Mouse (Mus musculus) heart, adult 2 months (tissue): ENCODE measurements around the gene Klrb1c.
A peak's percentile ranks its signal among the peaks of the same experiment; 100 is the strongest.

Source experiments
- CTCF ChIP-seq: fragments of 200-600 bp; IDR thresholded peaks from 2 replicates; pipeline ENCODE4 v1.8.1; 2022; ENCODE audit warnings: antibody characterized with exemption, mild to moderate bottlenecking, moderate library complexity
- POLR2A ChIP-seq: fragments of 200-500 bp; IDR thresholded peaks from 2 replicates; pipeline ENCODE4 v1.6.1; 2011; ENCODE audit warnings: mild to moderate bottlenecking, low read depth, low read length, control low read depth; ENCODE audit not compliant: insufficient read depth

DNA sequence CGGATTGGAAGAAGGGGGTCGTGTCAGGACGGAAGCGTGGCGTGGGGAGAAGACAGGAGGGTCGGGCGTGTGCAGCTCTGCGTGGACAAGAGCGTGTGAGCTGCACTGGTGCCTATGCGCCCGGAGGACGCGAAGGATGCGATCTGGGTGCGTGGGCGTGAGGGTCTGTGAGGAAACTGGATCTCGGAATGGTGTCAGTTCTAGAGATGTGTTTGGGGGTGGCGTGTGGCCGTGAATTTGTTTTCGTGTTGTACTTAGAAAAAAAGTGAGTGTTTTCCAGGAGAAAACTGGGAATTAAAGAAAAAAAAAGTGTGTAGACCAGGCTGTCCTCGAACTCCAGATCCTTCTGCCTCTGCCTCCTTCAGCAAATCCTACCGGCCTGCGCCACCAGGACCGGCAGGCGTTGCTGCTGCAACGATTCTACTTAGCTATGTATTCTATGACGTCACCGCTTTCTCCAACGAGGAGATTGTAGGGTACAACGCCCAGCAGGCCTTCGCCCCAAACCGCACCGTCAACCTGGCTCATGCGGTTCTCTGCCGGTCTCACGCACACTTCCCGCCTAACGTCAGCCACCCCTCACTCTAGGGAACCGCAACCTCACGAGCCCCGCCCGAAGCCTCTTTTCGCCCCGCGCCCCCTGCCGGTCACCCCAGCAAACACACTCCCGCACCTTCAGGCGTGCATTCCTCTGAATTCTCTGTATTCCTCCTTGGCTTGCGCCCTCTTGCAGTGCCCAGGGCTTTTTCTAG lies 10.3 kb upstream of the Klrb1c start:
- TF ChIP-seq CTCF (peak; percentile 77), POLR2A (0 out of 2 replicates have a peak, but pooled peaks have one; percentile 33)
